Mouse (Mus musculus): ENCODE results near the gene Bbs4.
A peak's percentile ranks its signal among the peaks of the same experiment; 100 is the strongest.

- TF ChIP-seq CTCF (conservative IDR thresholded peaks at IDR 0.05; ENCODE audit: insufficient read depth, insufficient read length, low read depth, low read length) (peak; percentile 57), POLR2A (IDR thresholded peaks at IDR 0.05; ENCODE audit: low read depth, low read length) (peak; percentile 93)
Measured at GRCm38 (mm10) chr9:59290957-59291687, 62.2 kb downstream of the Bbs4 start, which contains the start of gene Adpgk.

Data from kidney, adult 2 months (tissue).